Mouse (Mus musculus) cerebellum, adult 2 months (tissue): ENCODE results near the gene Zxdc.

ENCODE experiments used
- CTCF ChIP-seq: fragments of 200-500 bp; IDR thresholded peaks from 2 replicates; pipeline ENCODE4 v1.5.1; 2011; ENCODE audit warnings: low read depth, mild to moderate bottlenecking, control low read depth, low read length, moderate library complexity, borderline replicate concordance; ENCODE audit not compliant: insufficient read depth
- POLR2A ChIP-seq: fragments of 200-500 bp; IDR thresholded peaks from 2 replicates; pipeline ENCODE4 v1.6.1; 2011; ENCODE audit warnings: low read length, control low read depth, borderline replicate concordance; ENCODE audit not compliant: insufficient read depth

GRCm38 (mm10) chr6:90408632-90409031 lies 39.3 kb downstream of the Zxdc start:
- TF ChIP-seq POLR2A (no peak), CTCF (no peak)
